Mouse (Mus musculus): ENCODE results near the gene Arcn1.

GRCm38 (mm10) chr9:44722575-44722974 lies 45.1 kb downstream of the Arcn1 start:
- TF ChIP-seq CTCF (IDR thresholded peaks at IDR 0.05; ENCODE audit: low read depth): no peak
- no peak for TF ChIP-seq EP300 (IDR thresholded peaks at IDR 0.05; ENCODE audit: low read depth)

Measured in liver, embryonic 14.5 days (tissue).